Mouse (Mus musculus) embryo, embryonic 10.5 days (tissue): ENCODE data around the gene Arhgef12.
"Not testable (repeated sequence)": the region's sequence is repeated elsewhere in the genome, so short reads cannot be mapped to it uniquely, and the experiment has no call there.

ENCODE experiments used
- DNase-seq: peaks from one replicate; pipeline ENCODE4 v3.0.0-alpha.2; 2015; ENCODE audit warnings: low spot score

Gene Arhgef12

DNA sequence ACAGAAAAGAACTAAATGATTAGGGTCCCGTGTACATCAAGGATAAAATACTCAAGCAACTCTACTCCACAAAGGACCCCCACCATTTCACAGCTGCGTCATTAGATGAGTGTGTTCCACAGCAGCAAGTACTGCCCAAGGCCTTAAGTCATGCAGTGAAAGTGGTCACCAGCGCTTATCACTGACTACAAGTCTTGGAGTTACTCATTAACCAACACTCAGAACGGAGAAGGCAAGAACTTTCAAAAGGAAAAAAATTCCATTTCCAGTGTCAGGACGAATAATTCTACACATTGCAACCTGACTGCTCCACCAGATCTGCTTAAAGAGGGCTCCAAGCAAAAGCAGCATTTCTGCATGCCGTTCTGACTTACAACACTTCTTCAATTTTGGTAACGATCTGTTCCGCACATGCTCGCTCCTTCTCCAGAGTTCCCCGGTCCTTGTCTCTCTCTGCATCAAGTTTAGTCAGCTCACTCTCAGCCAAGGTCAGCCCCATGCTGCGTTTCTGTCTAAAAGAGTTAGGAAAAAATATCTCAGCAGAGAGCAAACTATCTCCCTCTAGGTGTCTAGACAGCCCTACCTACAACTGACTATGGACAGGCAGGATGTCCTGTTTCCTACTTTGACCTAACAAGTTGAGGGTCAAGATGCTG, 106.3 kb downstream of the Arhgef12 start:
- no peak for DNase-seq

GRCm38 (mm10) chr9:43000070-43000469, 107.0 kb downstream of the Arhgef12 start:
- peak; percentile 84 for DNase-seq

DNA sequence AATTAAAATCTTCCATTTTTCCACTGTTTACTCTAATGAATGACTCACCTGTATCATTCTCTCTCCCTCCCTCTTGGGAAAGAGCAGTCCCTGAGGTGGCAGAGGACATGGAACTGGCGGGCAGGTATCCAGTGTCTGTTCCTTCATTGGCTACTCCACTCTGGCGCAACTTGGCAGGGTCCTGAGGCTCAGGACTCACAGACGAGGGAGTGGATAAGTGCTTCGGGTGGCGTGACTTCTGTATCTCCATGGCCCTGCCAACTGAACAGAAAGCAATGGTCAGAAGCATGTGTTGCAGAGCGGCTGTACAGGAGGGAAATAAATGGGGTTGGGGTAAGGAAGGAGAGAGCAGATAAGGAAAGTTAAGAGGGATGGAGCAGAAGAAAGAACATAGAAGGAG, 109.5 kb downstream of the Arhgef12 start:
- no peak for DNase-seq

- DNase-seq: no peak
Measured at GRCm38 (mm10) chr9:42995298-42995697, 111.7 kb downstream of the Arhgef12 start.

GRCm38 (mm10) chr9:42994708-42995107, 112.3 kb downstream of the Arhgef12 start:
- no peak for DNase-seq

DNA sequence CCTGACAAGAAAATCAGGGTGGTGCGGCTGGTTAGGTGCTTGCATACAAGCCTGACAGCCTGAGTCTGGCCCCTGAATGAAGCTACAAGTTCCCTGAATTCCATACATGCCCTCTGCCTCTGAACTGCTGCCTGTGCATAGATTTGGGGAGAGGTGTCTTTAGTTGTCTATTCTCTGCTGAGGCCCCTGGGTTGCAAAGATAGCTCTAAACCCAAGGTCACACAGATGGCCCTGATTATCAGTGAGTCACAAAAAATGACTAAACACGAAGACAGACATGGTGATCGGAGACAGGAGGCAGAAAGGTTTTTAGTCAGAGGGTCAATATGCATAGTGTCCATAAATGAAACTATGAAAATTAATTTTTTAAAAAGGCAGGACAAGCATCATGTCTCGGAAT, 113.4 kb downstream of the Arhgef12 start:
- no peak for DNase-seq

GRCm38 (mm10) chr9:42987988-42988387, 119.1 kb downstream of the Arhgef12 start:
- DNase-seq: no peak

DNA sequence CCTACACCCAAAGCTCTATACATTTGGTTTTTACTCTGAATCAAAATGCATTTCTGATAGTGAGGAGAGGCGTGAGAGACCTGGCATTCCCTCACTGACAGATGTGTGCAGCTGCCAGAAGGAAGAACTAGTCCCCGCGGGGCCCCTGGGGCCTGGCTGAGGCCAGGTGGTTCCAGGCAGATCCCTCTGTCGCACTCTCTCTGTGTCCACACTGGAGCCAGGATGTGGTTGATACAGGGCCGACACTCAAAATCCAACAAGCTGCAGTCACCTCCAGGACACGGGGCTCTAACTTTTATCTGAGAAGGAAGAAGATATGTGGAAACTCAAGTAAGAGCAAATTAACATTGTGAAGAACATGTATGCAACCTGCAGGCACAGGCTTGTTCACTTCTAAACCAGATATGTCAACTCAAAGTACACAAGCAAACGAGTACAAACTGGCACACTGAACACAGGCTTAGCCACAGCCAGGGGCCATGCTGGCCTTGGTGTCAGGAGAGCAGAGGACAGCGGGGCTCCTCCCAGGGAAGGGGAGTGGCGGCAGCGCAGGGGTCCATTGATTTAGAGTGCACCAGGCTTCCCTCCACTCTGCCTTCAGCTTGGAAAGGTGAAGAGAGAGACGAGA, 138.0 kb downstream of the Arhgef12 start:
- no peak for DNase-seq

- no peak for DNase-seq
Measured at GRCm38 (mm10) chr9:42967731-42968130, 139.3 kb downstream of the Arhgef12 start.

DNA sequence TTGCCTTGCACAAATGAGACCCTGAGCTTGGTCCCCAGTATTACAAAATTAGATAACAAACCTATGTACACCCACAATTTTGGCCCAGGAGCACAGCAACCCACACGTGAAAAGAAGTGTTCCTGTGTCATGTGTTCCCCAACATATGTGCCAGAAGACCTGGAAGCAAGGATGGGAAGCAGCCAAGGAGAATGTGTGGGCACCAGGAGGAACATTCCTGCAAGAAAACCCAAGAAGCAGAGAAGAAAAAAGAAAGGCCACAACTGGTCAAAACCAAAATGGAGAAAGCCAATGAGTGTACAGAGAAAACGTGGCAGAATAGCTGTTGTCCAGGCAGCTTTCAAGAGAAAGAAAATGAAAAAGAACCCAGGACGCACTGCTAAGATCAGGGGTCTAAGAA, 142.2 kb downstream of the Arhgef12 start:
- DNase-seq: not testable (repeated sequence)

DNA sequence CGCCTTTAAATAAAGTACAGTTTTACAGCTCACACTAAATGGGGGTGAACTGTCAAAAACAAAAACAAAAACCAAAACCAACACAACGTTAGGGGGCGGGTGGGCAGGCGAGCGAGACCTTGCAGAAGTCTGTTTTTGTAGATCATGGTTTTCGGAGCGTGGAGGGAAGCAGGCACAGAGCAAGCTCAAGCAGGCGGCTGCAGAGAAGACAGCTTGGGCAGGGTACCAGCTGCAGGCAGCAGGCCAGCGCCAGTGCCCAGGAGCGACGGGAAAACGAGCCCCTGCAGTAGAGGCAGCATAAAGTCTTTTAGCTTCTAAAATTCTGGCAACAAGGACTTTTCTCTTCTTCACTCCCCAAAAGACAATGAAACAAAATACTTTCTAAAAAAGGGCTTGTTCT, 142.7 kb downstream of the Arhgef12 start:
- no peak for DNase-seq

GRCm38 (mm10) chr9:42962506-42962905, 144.5 kb downstream of the Arhgef12 start:
- no peak for DNase-seq

DNA sequence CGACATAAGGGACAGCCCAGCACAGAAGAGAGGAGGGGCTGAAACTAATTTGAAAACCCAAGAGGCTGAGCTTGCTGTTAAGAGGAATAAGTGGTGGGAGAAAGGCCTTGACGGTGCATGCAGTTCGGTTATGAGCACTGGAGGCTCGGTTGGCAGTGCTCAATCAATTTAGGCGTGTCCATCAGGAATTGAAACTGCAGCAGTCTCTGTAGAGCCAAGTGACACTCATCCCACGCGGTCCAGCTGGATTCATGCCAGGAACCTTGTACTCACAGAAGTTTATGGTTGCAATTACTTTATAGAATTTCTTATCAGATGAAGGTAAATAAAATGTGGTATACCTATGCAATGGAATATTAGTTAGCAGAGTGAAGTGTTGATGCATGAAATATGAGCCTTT, 148.6 kb downstream of the Arhgef12 start:
- no peak for DNase-seq

GRCm38 (mm10) chr9:42948381-42948780, 158.7 kb downstream of the Arhgef12 start:
- no peak for DNase-seq

GRCm38 (mm10) chr9:42945174-42945573, 161.9 kb downstream of the Arhgef12 start:
- no peak for DNase-seq

GRCm38 (mm10) chr9:42944536-42945006, 162.5 kb downstream of the Arhgef12 start:
- peak; percentile 94 for DNase-seq

DNA sequence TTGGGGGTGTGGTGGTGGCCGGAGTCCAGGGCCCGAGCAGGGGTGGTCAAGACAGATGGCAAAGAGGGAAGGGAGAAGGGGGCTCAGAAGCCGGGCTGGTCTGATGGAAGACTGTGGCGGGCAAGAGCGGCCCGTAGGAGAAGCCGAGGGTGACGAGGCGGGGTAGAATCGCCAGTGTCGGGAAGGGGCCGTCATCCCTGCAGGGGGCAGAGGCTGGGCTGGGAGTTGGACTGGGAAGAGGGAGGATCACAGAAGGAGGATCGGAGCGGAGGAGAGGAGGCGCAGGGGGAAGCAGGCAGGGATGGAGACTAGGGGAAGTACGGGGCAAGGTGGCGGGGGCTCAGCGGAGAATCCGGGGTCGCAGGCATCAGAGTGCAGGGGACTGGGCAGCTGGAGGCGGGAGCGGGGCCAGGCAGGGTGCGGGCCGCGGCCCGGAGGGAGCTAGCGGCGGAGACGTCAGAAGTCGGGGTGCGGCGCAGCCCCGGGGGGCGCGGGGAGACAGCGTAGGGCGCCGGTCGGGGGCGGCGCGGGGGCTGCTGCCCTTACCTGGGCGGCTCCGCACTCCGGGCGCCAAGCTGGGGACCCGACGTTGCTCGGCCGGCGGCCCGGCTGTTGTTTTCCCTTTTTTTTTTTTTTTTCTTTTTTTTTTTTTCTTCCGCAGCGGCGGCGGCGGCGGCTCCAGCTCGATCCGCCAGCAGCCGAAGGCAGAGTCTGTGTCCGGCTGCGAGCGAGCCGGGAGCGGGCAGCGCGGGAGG, 163.1 kb downstream of the Arhgef12 start, which contains the start of gene Grik4:
Gene Grik4 (minus strand): TSS at position 713 of the 755 bp plus-strand sequence.
- peak; percentile 55 for DNase-seq

- peak; percentile 39 for DNase-seq
Measured at GRCm38 (mm10) chr9:42943057-42943529, 163.9 kb downstream of the Arhgef12 start.

DNA sequence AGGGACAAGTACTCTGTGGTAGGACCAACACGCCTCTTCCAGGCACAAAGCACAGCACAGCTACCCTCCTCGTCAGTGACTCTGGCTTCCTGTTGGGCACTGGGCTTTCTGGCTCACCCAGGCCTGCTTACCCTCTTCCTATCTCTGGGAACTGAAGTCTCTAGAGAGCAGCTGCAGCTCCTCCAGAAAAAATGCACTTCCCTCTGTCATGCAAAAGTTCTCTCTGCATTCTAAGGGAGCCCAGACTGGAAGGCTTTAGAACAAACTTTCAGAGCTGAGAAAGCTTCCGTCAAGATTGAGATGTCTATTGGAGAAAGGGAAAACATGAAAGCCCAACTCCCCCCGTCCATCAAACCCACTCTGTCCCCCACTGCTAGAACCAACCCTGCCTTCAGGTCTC, 164.9 kb downstream of the Arhgef12 start:
- DNase-seq: no peak

DNA sequence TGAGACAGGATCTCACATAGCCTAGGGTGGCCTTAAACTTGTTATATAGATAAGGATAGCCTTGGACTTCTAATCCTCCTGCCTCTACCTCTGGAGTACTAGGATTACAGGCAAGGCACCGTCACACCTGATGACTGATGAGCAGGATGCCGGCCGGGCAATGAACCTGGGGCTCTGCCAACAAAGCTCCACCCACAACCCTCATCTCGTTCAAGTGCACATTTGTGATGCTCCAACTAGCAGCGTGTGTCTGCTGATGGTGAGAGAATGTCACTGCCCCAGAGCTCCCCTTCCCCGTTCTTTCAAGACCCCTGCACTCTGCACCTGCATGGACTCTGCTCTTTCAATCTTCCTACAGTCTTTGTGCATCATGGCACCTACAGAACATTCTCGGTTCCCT, 174.9 kb downstream of the Arhgef12 start:
- DNase-seq: no peak

DNA sequence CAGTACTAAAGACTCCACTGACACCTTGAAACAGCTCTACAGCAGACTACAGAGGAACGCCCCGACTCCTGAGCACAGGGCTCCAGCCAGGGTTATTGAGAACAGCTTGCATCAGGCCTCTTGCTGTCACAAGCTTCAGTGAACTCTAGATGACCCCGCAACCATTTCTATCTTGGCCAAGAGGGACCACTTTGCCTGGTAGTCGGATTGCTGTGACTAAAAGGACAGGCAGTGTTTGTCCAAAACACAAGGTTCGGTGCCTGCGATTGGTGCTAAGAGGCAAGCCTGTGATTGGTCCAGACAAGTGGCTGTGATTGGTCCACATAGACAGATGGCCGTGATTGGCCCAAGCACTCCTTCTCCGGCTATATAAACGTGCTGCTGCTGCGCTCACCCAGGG, 179.5 kb downstream of the Arhgef12 start:
- DNase-seq: peak; percentile 55

DNA sequence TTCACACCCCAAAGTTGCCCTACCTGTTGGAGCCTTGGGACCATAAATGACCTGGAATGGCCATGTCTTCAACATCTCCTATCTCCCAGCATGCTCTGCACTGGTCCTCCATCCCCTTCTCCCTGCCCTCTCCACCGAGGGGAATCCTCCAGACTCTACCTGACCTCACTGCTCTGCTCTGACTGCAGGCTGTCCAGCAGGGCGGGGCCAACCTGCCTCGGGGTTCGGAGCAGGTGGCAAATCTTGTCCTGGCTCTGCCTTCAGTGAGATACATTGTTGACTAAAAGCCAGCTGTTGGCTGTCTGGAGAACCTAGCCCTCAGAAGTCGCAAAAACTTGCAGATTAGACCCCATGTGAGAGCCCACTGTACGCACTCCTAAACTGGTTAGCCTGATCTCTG, 180.5 kb downstream of the Arhgef12 start:
- no peak for DNase-seq

DNA sequence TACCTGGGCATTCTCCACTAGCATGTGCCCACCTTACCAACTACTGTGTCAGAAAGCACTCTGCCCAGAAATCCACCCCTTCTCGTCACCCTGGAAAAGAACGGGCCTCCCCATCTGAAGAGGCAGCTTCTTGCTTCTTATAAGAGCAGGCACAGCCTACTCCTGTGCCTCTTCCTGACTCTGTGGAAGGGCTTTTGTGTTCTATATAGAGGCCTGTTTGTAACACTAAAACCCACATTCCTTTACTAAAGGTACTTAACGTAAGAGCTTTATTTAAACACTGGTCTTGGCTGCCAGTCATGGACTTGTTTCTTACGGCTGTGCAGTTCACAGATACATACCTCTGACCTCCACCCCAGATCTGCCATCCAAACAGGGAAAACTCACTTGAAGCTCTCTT, 185.2 kb downstream of the Arhgef12 start:
- DNase-seq: no peak
